Mouse (Mus musculus) limb, embryonic 10.5 days (tissue): ENCODE data around the gene Cbr4. TPM values are rescaled to one million over a fixed set of nuclear protein-coding genes. Genes with fewer than 3 reads are reported as not detected.
A peak's percentile ranks its signal among the peaks of the same experiment; 100 is the strongest.

Source experiments
- DNase-seq: peaks from one replicate; pipeline ENCODE4 v3.0.0-alpha.2; 2017; ENCODE audit warnings: low spot score
- H3K27ac ChIP-seq: fragments of 300-500 bp; sonication (generic); 2 replicates; pipeline ENCODE4 v1.5.1; 2016; ENCODE audit warnings: mild to moderate bottlenecking
- H3K27me3 ChIP-seq: fragments of 300-500 bp; sonication (generic); 2 replicates; pipeline ENCODE4 v1.6.1; 2016; ENCODE audit warnings: low read depth, mild to moderate bottlenecking; ENCODE audit not compliant: poor library complexity, severe bottlenecking
- H3K36me3 ChIP-seq: fragments of 300-500 bp; sonication (generic); 2 replicates; pipeline ENCODE4 v1.6.1; 2016; ENCODE audit warnings: mild to moderate bottlenecking, moderate library complexity
- H3K4me1 ChIP-seq: fragments of 300-500 bp; sonication (generic); 2 replicates; pipeline ENCODE4 v1.6.1; 2016
- H3K4me3 ChIP-seq: fragments of 300-500 bp; sonication (generic); 2 replicates; pipeline ENCODE4 v1.5.1; 2016; ENCODE audit warnings: mild to moderate bottlenecking, moderate library complexity
- H3K9me3 ChIP-seq: fragments of 300-500 bp; sonication (generic); replicated peaks from 2 replicates; pipeline ENCODE4 v1.6.1; 2016; ENCODE audit warnings: mild to moderate bottlenecking
- WGBS: fragments of 180-500 bp; shearing (Covaris S2); methylation state at CpG from one replicate; pipeline ENCODE4 v1.1.7; 2016; 5-methylcytosine and 5-hydroxymethylcytosine counted together
- polyA plus RNA-seq: library from polyadenylated mRNA; unstranded; fragments of >200 nt; fragmentation: Nextera tagmentation; extraction: Ambion mirVana; gene quantifications from 2 replicates; pipeline ENCODE4 v1.2.1, GENCODE M21; 2016

Cbr4 gene
- 23.2 and 28.2 TPM in 2 replicates for polyA plus RNA-seq

- Histone ChIP-seq H3K27me3 (no peaks in the 10 kb centered on the region), H3K4me1 (peaks cover 8% of the 10 kb centered on the region; the same call in 1 of the 2 replicates), H3K9me3 (no peaks in the 10 kb centered on the region), H3K4me3 (peak within 1 kb of the TSS; percentile 81), H3K27ac (peak within 1 kb of the TSS; percentile 94), H3K36me3 (peaks cover 5% of the 10 kb centered on the region; the same call in 1 of the 2 replicates)
- WGBS, result under 1% methylated on average over 29 of the region's 29 CpGs
- DNase-seq, result peak; percentile 83
Observed at GRCm38 (mm10) chr8:61487597-61488156, at the start of gene Cbr4. Gene Cbr4 (plus strand): TSS chr8:61487734.

- H3K27ac ChIP-seq, result no peak overlapping the region
- no peaks in the 10 kb centered on the region for H3K9me3 ChIP-seq
- no peak overlapping the region for H3K4me3 ChIP-seq
- H3K36me3 ChIP-seq, result no peaks in the 10 kb centered on the region
- DNase-seq, result no peak
- no peaks in the 10 kb centered on the region for H3K27me3 ChIP-seq
- WGBS, result 97% methylated on average over 3 of the region's 3 CpGs
- H3K4me1 ChIP-seq, result peaks cover 10% of the 10 kb centered on the region
Observed at GRCm38 (mm10) chr8:61442988-61443387, 44.5 kb upstream of the Cbr4 start.

DNA sequence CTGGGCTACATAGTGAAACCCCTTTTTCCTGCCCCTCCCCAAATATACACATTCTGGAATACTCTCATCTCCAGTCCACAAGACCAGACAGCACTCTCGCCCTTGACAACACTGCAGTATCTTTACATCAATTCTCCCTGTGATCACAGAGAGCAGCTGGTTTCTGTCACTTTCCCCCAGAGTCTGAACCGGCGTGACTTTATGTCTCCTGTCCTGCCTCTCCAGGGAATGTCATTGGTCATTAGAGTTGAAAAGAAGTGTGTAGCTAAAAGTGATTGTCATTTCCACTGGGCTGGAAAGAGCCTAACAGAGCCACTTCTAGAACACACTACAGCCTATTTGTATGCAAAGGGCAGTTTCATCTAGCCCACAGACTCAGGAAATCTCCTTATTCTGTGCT, 43.2 kb upstream of the Cbr4 start:
- Histone ChIP-seq H3K4me3 (no peak overlapping the region), H3K27me3 (no peaks in the 10 kb centered on the region), H3K4me1 (peaks cover 17% of the 10 kb centered on the region), H3K27ac (no peak overlapping the region), H3K36me3 (no peaks in the 10 kb centered on the region), H3K9me3 (no peaks in the 10 kb centered on the region)
- DNase-seq, result no peak
- 52% methylated on average over 3 of the region's 3 CpGs for WGBS

DNA sequence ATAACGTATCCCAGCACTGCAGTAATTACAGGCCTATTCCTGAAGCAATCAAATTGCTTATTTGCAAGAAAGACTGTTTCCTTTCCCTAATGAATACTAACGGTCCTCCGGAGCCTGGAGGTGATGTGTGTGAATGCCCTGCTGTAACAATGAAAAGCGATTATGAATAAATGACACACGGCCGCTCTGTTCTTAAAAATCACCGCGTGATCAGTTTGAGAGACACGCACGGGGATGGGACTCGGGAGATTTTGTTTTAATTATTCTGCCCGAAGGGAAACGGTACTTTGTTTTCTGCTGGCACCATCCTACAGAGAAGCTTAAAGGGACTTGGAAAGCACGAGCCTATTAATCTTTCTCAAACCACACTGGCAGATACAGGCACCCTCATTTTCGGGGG, 41.2 kb upstream of the Cbr4 start:
- Histone ChIP-seq H3K4me1 (peaks cover 17% of the 10 kb centered on the region), H3K9me3 (no peaks in the 10 kb centered on the region), H3K27me3 (no peaks in the 10 kb centered on the region), H3K27ac (no peak overlapping the region), H3K36me3 (no peaks in the 10 kb centered on the region), H3K4me3 (no peak overlapping the region)
- 58% methylated on average over 15 of the region's 15 CpGs for WGBS
- DNase-seq, result no peak

GRCm38 (mm10) chr8:61448100-61448499, 39.4 kb upstream of the Cbr4 start:
- Histone ChIP-seq H3K27me3 (no peaks in the 10 kb centered on the region), H3K27ac (no peak overlapping the region), H3K4me3 (no peak overlapping the region), H3K4me1 (peaks cover 24% of the 10 kb centered on the region), H3K9me3 (no peaks in the 10 kb centered on the region), H3K36me3 (no peaks in the 10 kb centered on the region)
- DNase-seq, result no peak
- 86% methylated on average over 2 of the region's 2 CpGs for WGBS

DNA sequence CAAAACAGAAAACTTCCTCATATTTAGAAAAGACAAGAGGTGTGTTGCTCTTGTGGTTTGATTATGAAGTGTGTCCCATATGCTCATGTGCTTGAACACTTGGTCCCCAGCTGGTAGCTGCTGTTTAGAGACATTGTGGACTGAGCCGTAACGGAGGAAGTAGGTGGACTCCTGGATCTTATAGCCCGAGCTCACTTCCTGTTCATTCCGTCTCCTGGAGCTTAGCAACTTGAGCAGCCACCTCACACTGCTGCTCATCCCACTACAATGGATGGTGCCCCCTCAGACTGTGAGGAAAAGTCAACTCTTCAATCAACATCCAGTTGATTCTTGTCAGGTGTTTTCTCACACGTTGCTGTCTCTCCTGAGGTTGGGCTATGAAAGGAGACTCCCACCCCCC, 38.7 kb upstream of the Cbr4 start:
- WGBS, result 77% methylated on average over 5 of the region's 5 CpGs
- Histone ChIP-seq H3K9me3 (no peaks in the 10 kb centered on the region), H3K27me3 (no peaks in the 10 kb centered on the region), H3K4me1 (peaks cover 24% of the 10 kb centered on the region), H3K36me3 (no peaks in the 10 kb centered on the region), H3K4me3 (no peak overlapping the region), H3K27ac (no peak overlapping the region)
- DNase-seq, result no peak

- DNase-seq, result no peak
- Histone ChIP-seq H3K9me3 (no peaks in the 10 kb centered on the region), H3K27ac (no peak overlapping the region), H3K36me3 (no peaks in the 10 kb centered on the region), H3K4me1 (peaks cover 24% of the 10 kb centered on the region), H3K4me3 (no peak overlapping the region), H3K27me3 (no peaks in the 10 kb centered on the region)
- 91% methylated on average over 9 of the region's 9 CpGs for WGBS
Observed at GRCm38 (mm10) chr8:61450916-61451575, 36.5 kb upstream of the Cbr4 start.

DNA sequence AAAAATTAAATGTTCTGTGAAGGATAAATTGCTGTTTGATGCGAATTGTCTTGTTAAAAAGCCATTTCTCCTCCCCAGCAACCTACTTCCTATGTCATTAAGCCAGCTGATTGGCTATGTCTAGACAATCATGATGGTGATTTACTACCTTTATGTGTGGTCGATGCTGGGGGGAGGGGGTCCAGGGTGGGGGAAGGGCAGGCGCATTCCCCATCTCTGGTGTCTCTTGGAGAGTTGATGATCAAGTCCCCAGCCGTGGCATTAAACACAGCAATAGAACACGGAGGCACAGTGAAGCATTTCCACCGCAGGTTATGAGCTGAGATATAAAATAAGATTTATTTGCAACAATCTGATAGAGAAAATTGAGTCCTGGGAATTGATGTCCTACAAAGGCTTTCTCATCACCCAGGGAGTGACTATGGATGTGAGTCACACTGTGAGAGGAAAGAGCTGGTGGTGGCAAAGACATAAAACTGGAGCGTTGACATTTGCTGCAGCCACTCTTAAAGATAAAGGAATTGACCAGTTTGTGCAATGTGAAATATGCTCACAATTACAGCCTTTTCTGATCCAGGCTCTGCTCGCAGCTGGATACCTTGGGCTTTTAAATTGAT, 35.7 kb upstream of the Cbr4 start:
- 72% methylated on average over 8 of the region's 8 CpGs for WGBS

GRCm38 (mm10) chr8:61459763-61460162, 27.8 kb upstream of the Cbr4 start:
- no peaks in the 10 kb centered on the region for H3K36me3 ChIP-seq
- no peak overlapping the region for H3K27ac ChIP-seq
- no peak overlapping the region for H3K4me3 ChIP-seq
- H3K4me1 ChIP-seq, result no peaks in the 10 kb centered on the region
- H3K27me3 ChIP-seq, result no peaks in the 10 kb centered on the region
- 80% methylated on average over 7 of the region's 7 CpGs for WGBS
- H3K9me3 ChIP-seq, result no peaks in the 10 kb centered on the region
- DNase-seq, result no peak

More for the DNA sequence above, 35.7 kb upstream of the Cbr4 start:
- no peaks in the 10 kb centered on the region for H3K9me3 ChIP-seq
- no peaks in the 10 kb centered on the region for H3K27me3 ChIP-seq
- peaks cover 17% of the 10 kb centered on the region for H3K4me1 ChIP-seq
- no peak for DNase-seq
- H3K27ac ChIP-seq, result no peak overlapping the region
- no peak overlapping the region for H3K4me3 ChIP-seq
- no peaks in the 10 kb centered on the region for H3K36me3 ChIP-seq

GRCm38 (mm10) chr8:61462221-61462620, 25.3 kb upstream of the Cbr4 start:
- Histone ChIP-seq H3K4me1 (no peaks in the 10 kb centered on the region), H3K4me3 (no peak overlapping the region), H3K36me3 (no peaks in the 10 kb centered on the region), H3K27me3 (no peaks in the 10 kb centered on the region), H3K27ac (no peak overlapping the region), H3K9me3 (no peaks in the 10 kb centered on the region)
- DNase-seq, result no peak
- 90% methylated on average over 5 of the region's 5 CpGs for WGBS

DNA sequence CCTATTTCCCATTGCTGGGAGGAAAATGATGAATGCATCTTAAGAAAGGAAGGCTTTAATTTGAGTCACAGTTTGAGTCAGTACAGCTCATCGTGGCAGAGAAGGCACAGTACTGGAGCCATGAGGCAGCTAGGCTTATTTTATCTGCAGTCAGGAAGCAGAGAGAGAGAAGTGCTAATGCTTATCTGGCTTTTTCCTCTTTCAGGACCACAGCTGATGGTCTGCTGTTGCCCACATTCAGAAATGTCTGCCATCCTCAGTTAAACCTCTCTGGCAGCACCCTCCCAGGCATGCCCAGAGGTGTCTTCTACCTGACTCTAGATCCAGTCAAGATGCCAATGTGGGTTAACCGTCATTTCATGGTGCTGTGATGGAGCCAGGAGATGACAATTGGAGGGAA, 23.1 kb upstream of the Cbr4 start:
- Histone ChIP-seq H3K9me3 (no peaks in the 10 kb centered on the region), H3K36me3 (no peaks in the 10 kb centered on the region), H3K4me1 (no peaks in the 10 kb centered on the region), H3K4me3 (no peak overlapping the region), H3K27ac (no peak overlapping the region), H3K27me3 (no peaks in the 10 kb centered on the region)
- DNase-seq, result no peak
- WGBS, result 86% methylated on average over 2 of the region's 2 CpGs

- whole genome bisulfite sequencing, result 91% methylated on average over 15 of the region's 15 CpGs
- no peak overlapping the region for H3K4me3 ChIP-seq
- DNase-seq, result no peak
Observed at GRCm38 (mm10) chr8:61466696-61467552, 20.6 kb upstream of the Cbr4 start.

GRCm38 (mm10) chr8:61467553-61467815, 20.1 kb upstream of the Cbr4 start:
- no peaks in the 10 kb centered on the region for H3K9me3 ChIP-seq
- H3K27ac ChIP-seq, result no peak overlapping the region
- no peaks in the 10 kb centered on the region for H3K4me1 ChIP-seq
- 93% methylated on average over 3 of the region's 3 CpGs for WGBS
- DNase-seq, result no peak
- H3K4me3 ChIP-seq, result no peak overlapping the region
- H3K36me3 ChIP-seq, result no peaks in the 10 kb centered on the region
- H3K27me3 ChIP-seq, result no peaks in the 10 kb centered on the region

More at GRCm38 (mm10) chr8:61466696-61467552, 20.6 kb upstream of the Cbr4 start:
- Histone ChIP-seq H3K36me3 (no peaks in the 10 kb centered on the region), H3K4me1 (no peaks in the 10 kb centered on the region), H3K27ac (no peak overlapping the region), H3K27me3 (no peaks in the 10 kb centered on the region), H3K9me3 (no peaks in the 10 kb centered on the region)
